ENCODE assay signal across 19 mouse cellular contexts in genomic region chr13:24580759-24581158, GRCm38 (mm10). TPM values are rescaled to one million over a fixed set of nuclear protein-coding genes. Genes with fewer than 3 reads are reported as not detected.
A peak's percentile ranks its signal among the peaks of the same experiment; 100 is the strongest.
DNase-seq lines count a peak whose midpoint lies in the region; ATAC-seq and TF ChIP-seq lines count a peak whose summit lies in the region.
"Had no signal": no experiment of that assay in that cellular context is flagged by ENCODE, and none has a peak within 500 bp of the region (broad histone marks: within the 10 kb centered on the region; RNA-seq: fewer than 3 reads in every experiment).

No protein-coding gene starts in this region.

- H3K36me3 ChIP-seq in hindbrain, embryonic 13.5 days = no peaks in the 10 kb centered on the region
- H3K36me3 ChIP-seq in hindbrain, embryonic 14.5 days (replicated peaks; ENCODE audit: control insufficient read depth, insufficient read depth) = no peaks in the 10 kb centered on the region
- H3K36me3 ChIP-seq in liver, embryonic 14.5 days (replicated peaks; ENCODE audit: control insufficient read depth, insufficient read depth, low read depth) = no peaks in the 10 kb centered on the region
- no peaks in the 10 kb centered on the region for H3K36me3 ChIP-seq in intestine, embryonic 16.5 days (ENCODE audit: control insufficient read depth, insufficient read depth, low read length)
- no peaks in the 10 kb centered on the region for H3K36me3 ChIP-seq in limb, embryonic 10.5 days
- H3K36me3 ChIP-seq: intestine, embryonic 15.5 days; midbrain, embryonic 15.5 days; stomach, embryonic 15.5 days had no signal

- H3K4me1 ChIP-seq in hindbrain, embryonic 13.5 days (replicated peaks) = peaks cover 27% of the 10 kb centered on the region
- peaks cover 13% of the 10 kb centered on the region for H3K4me1 ChIP-seq in hindbrain, embryonic 14.5 days (replicated peaks; ENCODE audit: control insufficient read depth, insufficient read depth, low read length)
- H3K4me1 ChIP-seq in liver, embryonic 14.5 days (replicated peaks; ENCODE audit: control insufficient read depth in 2 of 2, insufficient read depth in 2 of 2, low read length in 1 of 2) = peaks cover 43 to 44% of the 10 kb centered on the region in 2 experiments
- peaks cover 7% of the 10 kb centered on the region; the same call in 1 of the 2 replicates for H3K4me1 ChIP-seq in intestine, embryonic 16.5 days (ENCODE audit: control insufficient read depth, insufficient read depth, low read length)
- peaks cover 11% of the 10 kb centered on the region for H3K4me1 ChIP-seq in limb, embryonic 10.5 days

- TF ChIP-seq CTCF in liver, embryonic 14.5 days (IDR thresholded peaks at IDR 0.05; ENCODE audit: low read depth) = no peak

- TF ChIP-seq EP300 in liver, embryonic 14.5 days (IDR thresholded peaks at IDR 0.05; ENCODE audit: low read depth) = no peak

- no peak overlapping the region for H3K9ac ChIP-seq in hindbrain, embryonic 13.5 days
- no peak overlapping the region for H3K9ac ChIP-seq in hindbrain, embryonic 14.5 days
- no peak overlapping the region; the same call in 1 of the 2 replicates for H3K9ac ChIP-seq in liver, embryonic 14.5 days (replicated peaks)
- H3K9ac ChIP-seq in intestine, embryonic 16.5 days (ENCODE audit: low read depth, low read length) = no peak overlapping the region
- H3K9ac ChIP-seq: intestine, embryonic 15.5 days; midbrain, embryonic 15.5 days; stomach, embryonic 15.5 days had no signal

- H3K4me2 ChIP-seq in hindbrain, embryonic 13.5 days = no peak overlapping the region
- H3K4me2 ChIP-seq in hindbrain, embryonic 14.5 days (replicated peaks) = no peak overlapping the region
- peak overlapping the region; percentile 45 for H3K4me2 ChIP-seq in liver, embryonic 14.5 days (ENCODE audit: low read depth)
- H3K4me2 ChIP-seq in intestine, embryonic 16.5 days (ENCODE audit: low read depth, low read length) = no peak overlapping the region
- H3K4me2 ChIP-seq: intestine, embryonic 15.5 days; midbrain, embryonic 15.5 days; stomach, embryonic 15.5 days had no signal

- WGBS in hindbrain, embryonic 13.5 days = 89% methylated on average over 8 of the region's 8 CpGs
- 93% methylated on average over 8 of the region's 8 CpGs for WGBS in hindbrain, embryonic 14.5 days
- WGBS in liver, embryonic 14.5 days (ENCODE audit: insufficient replicate concordance) = 41% methylated on average over 8 of the region's 8 CpGs
- WGBS in intestine, embryonic 16.5 days = 83% methylated on average over 8 of the region's 8 CpGs
- 92% methylated on average over 8 of the region's 8 CpGs for WGBS in limb, embryonic 10.5 days

- 0 out of 2 replicates have a peak overlapping the region, but pooled peaks have one; percentile 50 for H3K27ac ChIP-seq in hindbrain, embryonic 13.5 days
- no peak overlapping the region for H3K27ac ChIP-seq in hindbrain, embryonic 14.5 days
- H3K27ac ChIP-seq in liver, embryonic 14.5 days = peak overlapping the region; percentile 37
- H3K27ac ChIP-seq in intestine, embryonic 16.5 days (ENCODE audit: low read length) = no peak overlapping the region
- H3K27ac ChIP-seq in limb, embryonic 10.5 days = no peak overlapping the region
- H3K27ac ChIP-seq: intestine, embryonic 15.5 days; stomach, embryonic 15.5 days had no signal

- no peaks in the 10 kb centered on the region for H3K9me3 ChIP-seq in hindbrain, embryonic 13.5 days
- no peaks in the 10 kb centered on the region for H3K9me3 ChIP-seq in hindbrain, embryonic 14.5 days (ENCODE audit: control insufficient read depth, low read length)
- H3K9me3 ChIP-seq in liver, embryonic 14.5 days (ENCODE audit: control insufficient read depth, low read length) = no peaks in the 10 kb centered on the region
- H3K9me3 ChIP-seq in intestine, embryonic 16.5 days (ENCODE audit: control insufficient read depth, low read length) = no peaks in the 10 kb centered on the region
- no peaks in the 10 kb centered on the region for H3K9me3 ChIP-seq in limb, embryonic 10.5 days (replicated peaks)
- H3K9me3 ChIP-seq: intestine, embryonic 15.5 days; midbrain, embryonic 15.5 days; stomach, embryonic 15.5 days had no signal

- no peak for DNase-seq in hindbrain, embryonic 14.5 days (ENCODE audit: low spot score)
- DNase-seq in liver, embryonic 14.5 days (ENCODE audit: low read depth in 3 of 3, low spot score in 3 of 3) = peak; percentile 22 to 49 (median 29)
- DNase-seq in urinary bladder, postnatal 14 days (ENCODE audit: low spot score) = no peak
- DNase-seq in limb, embryonic 10.5 days (ENCODE audit: low spot score) = no peak
- DNase-seq: adrenal gland, postnatal 36 days; B cell, adult 2 months; cerebellum, adult 9-10 months; gastrocnemius, postnatal 25 days; layer of hippocampus, postnatal 36 days; right cerebral cortex, postnatal 25 days; thymus, adult 18-20 months; thymus, postnatal 4 days had no signal

- no peak for ATAC-seq in hindbrain, embryonic 13.5 days (ENCODE audit: low FRiP score)
- ATAC-seq in hindbrain, embryonic 14.5 days (ENCODE audit: low FRiP score) = no peak
- ATAC-seq in erythroid progenitor cell, adult 5-6 weeks (replicated peaks; ENCODE audit: low FRiP score, poor library complexity, severe bottlenecking) = peak; percentile 84
- ATAC-seq in liver, embryonic 14.5 days (ENCODE audit: insufficient read depth) = peak; percentile 72
- no peak for ATAC-seq in intestine, embryonic 16.5 days
- ATAC-seq: intestine, embryonic 15.5 days; midbrain, embryonic 15.5 days had no signal

- no peaks in the 10 kb centered on the region for H3K27me3 ChIP-seq in hindbrain, embryonic 13.5 days
- H3K27me3 ChIP-seq in hindbrain, embryonic 14.5 days (ENCODE audit: control insufficient read depth, insufficient read depth, low read length) = no peaks in the 10 kb centered on the region
- no peaks in the 10 kb centered on the region for H3K27me3 ChIP-seq in liver, embryonic 14.5 days (ENCODE audit: control insufficient read depth, insufficient read depth, low read length)
- H3K27me3 ChIP-seq in intestine, embryonic 16.5 days (replicated peaks; ENCODE audit: control insufficient read depth, insufficient read depth, low read length) = no peaks in the 10 kb centered on the region
- no peaks in the 10 kb centered on the region for H3K27me3 ChIP-seq in limb, embryonic 10.5 days (ENCODE audit: low read depth, poor library complexity, severe bottlenecking)
- H3K27me3 ChIP-seq: intestine, embryonic 15.5 days; midbrain, embryonic 15.5 days; stomach, embryonic 15.5 days had no signal

- H3K4me3 ChIP-seq in hindbrain, embryonic 13.5 days = no peak overlapping the region
- H3K4me3 ChIP-seq in hindbrain, embryonic 14.5 days (replicated peaks; ENCODE audit: low read length) = no peak overlapping the region
- no peak overlapping the region for H3K4me3 ChIP-seq in liver, embryonic 14.5 days (ENCODE audit: insufficient read depth in 1 of 2, low read depth in 2 of 2, low read length in 2 of 2)
- H3K4me3 ChIP-seq in intestine, embryonic 16.5 days (ENCODE audit: low read length) = no peak overlapping the region
- H3K4me3 ChIP-seq in limb, embryonic 10.5 days = no peak overlapping the region
- H3K4me3 ChIP-seq: erythroblast, embryonic 14.5 days; intestine, embryonic 15.5 days; midbrain, embryonic 15.5 days; stomach, embryonic 15.5 days had no signal

RNA-seq across cellular contexts. Expression of gene Ripor2, which starts 1.2 kb away (rescaled TPM):
- polyA plus RNA-seq in hindbrain, embryonic 13.5 days (2015; fragmentation: Nextera tagmentation; extraction: Ambion mirVana) = 22.2 and 24.1 TPM in 2 replicates
- 21.9 and 25.9 TPM in 2 replicates for polyA plus RNA-seq in hindbrain, embryonic 14.5 days (2014; fragmentation: Nextera tagmentation; extraction: Ambion mirVana)
- total RNA-seq in erythroid progenitor cell, adult 5-6 weeks (2015; ENCODE audit: low replicate concordance) = 15.5 and 26.3 TPM in 2 replicates
- total RNA-seq in erythroid progenitor cell, adult 5-6 weeks (2017; ENCODE audit: low replicate concordance) = 7.1 and 19.1 TPM in 2 replicates
- polyA plus RNA-seq in liver, embryonic 14.5 days (2012; rRNA removed) = 1.6 and 2.1 TPM in 2 replicates
- polyA plus RNA-seq in liver, embryonic 14.5 days (2014; fragmentation: Nextera tagmentation; extraction: Ambion mirVana) = 2.1 and 2.3 TPM in 2 replicates
- polyA plus RNA-seq in intestine, embryonic 16.5 days (2015; fragmentation: Nextera tagmentation; extraction: Ambion mirVana) = 1.5 and 1.7 TPM in 2 replicates
- 0.36 and 0.90 TPM in 2 replicates for polyA plus RNA-seq in limb, embryonic 10.5 days (2016; fragmentation: Nextera tagmentation; extraction: Ambion mirVana)

Comparison
In these comparisons a context has a peak if more than half of its experiments do, and no peak if none do; other contexts are left out.
1. H3K27ac ChIP-seq: peak in hindbrain, embryonic 13.5 days (single experiment) and liver, embryonic 14.5 days (single experiment); none in hindbrain, embryonic 14.5 days (single experiment), intestine, embryonic 16.5 days (single experiment) and limb, embryonic 10.5 days (single experiment).
2. ATAC-seq: peak in erythroid progenitor cell, adult 5-6 weeks (single experiment) and liver, embryonic 14.5 days (single experiment); none in hindbrain, embryonic 13.5 days (single experiment), hindbrain, embryonic 14.5 days (single experiment) and intestine, embryonic 16.5 days (single experiment).
3. DNase-seq: peak in liver, embryonic 14.5 days (3 of 3); none in hindbrain, embryonic 14.5 days (single experiment), urinary bladder, postnatal 14 days (single experiment) and limb, embryonic 10.5 days (single experiment).